Mouse (Mus musculus): ENCODE results near the gene Dip2b. TPM values are rescaled to one million over a fixed set of nuclear protein-coding genes. Genes with fewer than 3 reads are reported as not detected.

Dip2b gene
- polyA plus RNA-seq, 1 experiment = 14.6 TPM

- no peak for DNase-seq
- H3K4me3 ChIP-seq (replicated peaks; ENCODE audit: extremely low read depth, low read depth, low read length) = no peak overlapping the region
- TF ChIP-seq CTCF (IDR thresholded peaks at IDR 0.05; ENCODE audit: insufficient read depth, low read length) (no peak), POLR2A (IDR thresholded peaks at IDR 0.05; ENCODE audit: borderline replicate concordance, extremely low read depth, low read depth, low read length) (no peak)
- no peaks in the 10 kb centered on the region for H3K4me1 ChIP-seq (ENCODE audit: control insufficient read depth, insufficient read depth, low read length)
- 77% methylated on average over 11 of the region's 11 CpGs for WGBS
Measured at GRCm38 (mm10) chr15:100025076-100025834, 13.2 kb upstream of the Dip2b start.

GRCm38 (mm10) chr15:100028133-100028532 is 10.3 kb upstream of the Dip2b start:
- WGBS = 71% methylated on average over 2 of the region's 2 CpGs
- no peak for TF ChIP-seq POLR2A (IDR thresholded peaks at IDR 0.05; ENCODE audit: borderline replicate concordance, extremely low read depth, low read depth, low read length)
- TF ChIP-seq CTCF (IDR thresholded peaks at IDR 0.05; ENCODE audit: insufficient read depth, low read length) = no peak
- no peaks in the 10 kb centered on the region for H3K4me1 ChIP-seq (ENCODE audit: control insufficient read depth, insufficient read depth, low read length)

GRCm38 (mm10) chr15:100029497-100029896 is 9.0 kb upstream of the Dip2b start:
- DNase-seq = no peak
- no peak overlapping the region for H3K4me3 ChIP-seq (replicated peaks; ENCODE audit: extremely low read depth, low read depth, low read length)

More at GRCm38 (mm10) chr15:100028133-100028532, 10.3 kb upstream of the Dip2b start:
- no peak for DNase-seq
- no peak overlapping the region for H3K4me3 ChIP-seq (replicated peaks; ENCODE audit: extremely low read depth, low read depth, low read length)

GRCm38 (mm10) chr15:100029900-100030299 is 8.6 kb upstream of the Dip2b start:
- Histone ChIP-seq H3K4me1 (ENCODE audit: control insufficient read depth, insufficient read depth, low read length) (no peaks in the 10 kb centered on the region), H3K4me3 (replicated peaks; ENCODE audit: extremely low read depth, low read depth, low read length) (no peak overlapping the region)
- TF ChIP-seq POLR2A (IDR thresholded peaks at IDR 0.05; ENCODE audit: borderline replicate concordance, extremely low read depth, low read depth, low read length) (no peak), CTCF (IDR thresholded peaks at IDR 0.05; ENCODE audit: insufficient read depth, low read length) (no peak)
- DNase-seq = no peak
- WGBS = 89% methylated on average over 2 of the region's 2 CpGs

More at GRCm38 (mm10) chr15:100029497-100029896, 9.0 kb upstream of the Dip2b start:
- TF ChIP-seq POLR2A (IDR thresholded peaks at IDR 0.05; ENCODE audit: borderline replicate concordance, extremely low read depth, low read depth, low read length) (no peak), CTCF (IDR thresholded peaks at IDR 0.05; ENCODE audit: insufficient read depth, low read length) (no peak)
- H3K4me1 ChIP-seq (ENCODE audit: control insufficient read depth, insufficient read depth, low read length) = no peaks in the 10 kb centered on the region
- WGBS = 62% methylated on average over 8 of the region's 8 CpGs

- H3K4me1 ChIP-seq (ENCODE audit: control insufficient read depth, insufficient read depth, low read length) = no peaks in the 10 kb centered on the region
- 70% methylated on average over 3 of the region's 3 CpGs for WGBS
- TF ChIP-seq POLR2A (IDR thresholded peaks at IDR 0.05; ENCODE audit: borderline replicate concordance, extremely low read depth, low read depth, low read length) (no peak), CTCF (IDR thresholded peaks at IDR 0.05; ENCODE audit: insufficient read depth, low read length) (no peak)
- DNase-seq = no peak
- H3K4me3 ChIP-seq (replicated peaks; ENCODE audit: extremely low read depth, low read depth, low read length) = no peak overlapping the region
Measured at GRCm38 (mm10) chr15:100032546-100032945, 5.9 kb upstream of the Dip2b start.

GRCm38 (mm10) chr15:100039001-100039701 is 687 bp downstream of the Dip2b start:
- H3K4me3 ChIP-seq (replicated peaks; ENCODE audit: extremely low read depth, low read depth, low read length) = peak overlapping the region; percentile 87
- TF ChIP-seq CTCF (IDR thresholded peaks at IDR 0.05; ENCODE audit: insufficient read depth, low read length) = no peak
- peak; percentile 24; the same call in 1 of the 2 replicates for TF ChIP-seq POLR2A (IDR thresholded peaks at IDR 0.05; ENCODE audit: borderline replicate concordance, extremely low read depth, low read depth, low read length)
- under 1% methylated on average over 35 of the region's 36 CpGs for WGBS
- peaks cover 25% of the 10 kb centered on the region for H3K4me1 ChIP-seq (ENCODE audit: control insufficient read depth, insufficient read depth, low read length)
- DNase-seq = peak; percentile 74

GRCm38 (mm10) chr15:100040541-100041266 is 2.2 kb downstream of the Dip2b start:
- TF ChIP-seq POLR2A (IDR thresholded peaks at IDR 0.05; ENCODE audit: borderline replicate concordance, extremely low read depth, low read depth, low read length) (no peak), CTCF (IDR thresholded peaks at IDR 0.05; ENCODE audit: insufficient read depth, low read length) (no peak)
- no peak for DNase-seq
- H3K4me1 ChIP-seq (ENCODE audit: control insufficient read depth, insufficient read depth, low read length) = peaks cover 28% of the 10 kb centered on the region
- no peak overlapping the region for H3K4me3 ChIP-seq (replicated peaks; ENCODE audit: extremely low read depth, low read depth, low read length)
- WGBS = 29% methylated on average over 14 of the region's 14 CpGs

GRCm38 (mm10) chr15:100041267-100042047 is 3.0 kb downstream of the Dip2b start:
- DNase-seq = no peak
- peaks cover 28% of the 10 kb centered on the region for H3K4me1 ChIP-seq (ENCODE audit: control insufficient read depth, insufficient read depth, low read length)
- no peak for TF ChIP-seq CTCF (IDR thresholded peaks at IDR 0.05; ENCODE audit: insufficient read depth, low read length)
- TF ChIP-seq POLR2A (IDR thresholded peaks at IDR 0.05; ENCODE audit: borderline replicate concordance, extremely low read depth, low read depth, low read length) = no peak
- H3K4me3 ChIP-seq (replicated peaks; ENCODE audit: extremely low read depth, low read depth, low read length) = peak overlapping the region; percentile 25
- 18% methylated on average over 10 of the region's 10 CpGs for WGBS

- DNase-seq = peak; percentile 33
- Histone ChIP-seq H3K4me1 (ENCODE audit: control insufficient read depth, insufficient read depth, low read length) (peaks cover 30% of the 10 kb centered on the region), H3K4me3 (replicated peaks; ENCODE audit: extremely low read depth, low read depth, low read length) (peak overlapping the region; percentile 50)
- 33% methylated on average over 9 of the region's 9 CpGs for WGBS
- no peak for TF ChIP-seq CTCF (IDR thresholded peaks at IDR 0.05; ENCODE audit: insufficient read depth, low read length)
- TF ChIP-seq POLR2A (IDR thresholded peaks at IDR 0.05; ENCODE audit: borderline replicate concordance, extremely low read depth, low read depth, low read length) = no peak
Measured at GRCm38 (mm10) chr15:100042048-100042400, 3.6 kb downstream of the Dip2b start.

All from lung, adult 2 months (tissue).